Mouse (Mus musculus) forebrain, embryonic 11.5 days (tissue): Measurements from ENCODE around the gene H2-M10.2. TPM values are rescaled to one million over a fixed set of nuclear protein-coding genes. Genes with fewer than 3 reads are reported as not detected.

Experiments
- ATAC-seq: fragments of 200-750 bp; cut with Nextera tagmentation; replicated peaks from 2 replicates; pipeline ENCODE4 v1.8.0; 2017; ENCODE audit warnings: moderate TSS enrichment; ENCODE audit not compliant: low FRiP score
- DNase-seq: peaks from one replicate; pipeline ENCODE4 v3.0.0-alpha.2; 2017; ENCODE audit warnings: low spot score
- H3K27ac ChIP-seq: fragments of 300-500 bp; sonication (generic); 2 replicates; pipeline ENCODE4 v1.5.1; 2014; ENCODE audit warnings: low read depth, low read length
- H3K27me3 ChIP-seq: fragments of 300-500 bp; sonication (generic); 2 replicates; pipeline ENCODE4 v1.6.1; 2014; ENCODE audit warnings: mild to moderate bottlenecking, low read length, mixed read lengths; ENCODE audit not compliant: control insufficient read depth, insufficient read depth
- H3K36me3 ChIP-seq: fragments of 300-500 bp; sonication (generic); 2 replicates; pipeline ENCODE4 v1.6.1; 2014; ENCODE audit warnings: mild to moderate bottlenecking, low read length, moderate library complexity, mixed read lengths; ENCODE audit not compliant: control insufficient read depth, insufficient read depth
- H3K4me1 ChIP-seq: fragments of 300-500 bp; sonication (generic); replicated peaks from 2 replicates; pipeline ENCODE4 v1.6.1; 2014; ENCODE audit warnings: low read length, mixed read lengths; ENCODE audit not compliant: control insufficient read depth, insufficient read depth
- H3K4me2 ChIP-seq: fragments of 300-500 bp; sonication (generic); 2 replicates; pipeline ENCODE4 v1.6.1; 2014; ENCODE audit warnings: low read depth, mild to moderate bottlenecking, low read length, moderate library complexity, mixed read lengths; ENCODE audit not compliant: severe bottlenecking
- H3K4me3 ChIP-seq: fragments of 300-500 bp; sonication (generic); 2 replicates; pipeline ENCODE4 v1.5.1; 2014; ENCODE audit warnings: low read depth, low read length
- H3K9ac ChIP-seq: fragments of 300-500 bp; sonication (generic); 2 replicates; pipeline ENCODE4 v1.6.1; 2014; ENCODE audit warnings: low read length
- H3K9me3 ChIP-seq: fragments of 300-500 bp; sonication (generic); 2 replicates; pipeline ENCODE4 v1.6.1; 2016; ENCODE audit warnings: low read length, mixed read lengths; ENCODE audit not compliant: control insufficient read depth
- WGBS: fragments of 180-500 bp; shearing (Covaris S2); extraction: QIAGEN DNeasy Blood & Tissue Kit; methylation state at CpG from one replicate; pipeline ENCODE4 v1.1.7; 2014; 5-methylcytosine and 5-hydroxymethylcytosine counted together
- polyA plus RNA-seq: library from polyadenylated mRNA; unstranded; fragments of >200 nt; fragmentation: Nextera tagmentation; extraction: Ambion mirVana; gene quantifications from 2 replicates; pipeline ENCODE4 v1.2.1, GENCODE M21; 2014

Gene H2-M10.2
- polyA plus RNA-seq, 1 experiment from 2014 or later, result 0.33 TPM

DNA sequence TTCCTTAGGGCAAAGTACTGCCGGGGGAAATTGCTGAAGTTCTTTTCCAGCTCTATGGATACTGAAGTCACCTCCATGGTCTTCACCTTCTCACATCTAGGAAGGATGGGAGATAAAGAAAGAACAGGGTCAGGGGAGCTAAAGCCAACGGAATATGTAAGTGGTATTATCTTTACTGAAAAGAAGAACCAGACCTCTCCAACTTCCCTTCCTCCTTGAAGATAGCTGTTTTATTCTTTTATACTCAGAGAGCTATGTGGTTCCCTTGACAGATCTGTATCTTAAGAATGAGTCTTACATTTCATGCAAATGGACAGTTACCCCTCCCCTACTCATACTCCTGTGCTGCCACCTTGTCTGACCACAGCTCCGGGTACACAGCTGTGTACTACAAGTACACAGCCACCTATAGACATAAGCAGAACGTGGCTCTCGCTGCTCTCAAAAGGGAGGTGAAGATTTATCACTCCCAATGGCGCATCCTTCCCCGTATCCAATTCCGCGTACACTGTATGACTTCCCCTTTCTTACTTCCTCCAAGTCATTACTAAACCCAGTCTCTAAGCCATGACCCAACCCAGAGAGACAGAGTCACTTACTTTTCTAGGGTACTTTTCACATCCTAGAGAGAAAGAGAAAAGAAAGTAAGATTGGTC, 24.7 kb downstream of the H2-M10.2 start:
- 96% methylated on average over 9 of the region's 9 CpGs for WGBS
- Histone ChIP-seq H3K27ac (no peak overlapping the region), H3K4me3 (no peak overlapping the region), H3K36me3 (peaks cover 17% of the 10 kb centered on the region; the same call in 1 of the 2 replicates), H3K9ac (no peak overlapping the region), H3K27me3 (no peaks in the 10 kb centered on the region), H3K4me2 (no peak overlapping the region), H3K4me1 (peaks cover 1% of the 10 kb centered on the region; the same call in 1 of the 2 replicates), H3K9me3 (no peaks in the 10 kb centered on the region)
- ATAC-seq (no peak), DNase-seq (no peak)

- 0 out of 2 replicates have a peak within 1 kb of the TSS, but pooled peaks have one; percentile 27 for H3K27ac ChIP-seq
- H3K9me3 ChIP-seq, result no peaks in the 10 kb centered on the region
- DNase-seq (no peak), ATAC-seq (peak; percentile 34; the same call in 1 of the 2 replicates)
- no peaks in the 10 kb centered on the region for H3K27me3 ChIP-seq
- peaks cover 12% of the 10 kb centered on the region; the same call in 1 of the 2 replicates for H3K36me3 ChIP-seq
- H3K4me2 ChIP-seq, result peak within 1 kb of the TSS; percentile 46
- H3K4me3 ChIP-seq, result peak within 1 kb of the TSS; percentile 75
- WGBS, result 49% methylated on average over 6 of the region's 6 CpGs
- H3K4me1 ChIP-seq, result peaks cover 2% of the 10 kb centered on the region; the same call in 1 of the 2 replicates
- H3K9ac ChIP-seq, result peak within 1 kb of the TSS; percentile 72
These were observed 28.3 kb downstream of the H2-M10.2 start, which contains the start of gene Rpp21 for GRCm38 (mm10) chr17:36257969-36258368. TSS of gene Rpp21 (minus strand) at chr17:36258069.

GRCm38 (mm10) chr17:36257241-36257947, 28.9 kb downstream of the H2-M10.2 start:
- Histone ChIP-seq H3K36me3 (peaks cover 11% of the 10 kb centered on the region; the same call in 1 of the 2 replicates), H3K4me1 (peaks cover 2% of the 10 kb centered on the region; the same call in 1 of the 2 replicates), H3K9me3 (no peaks in the 10 kb centered on the region), H3K4me3 (peak overlapping the region; percentile 75), H3K4me2 (peak overlapping the region; percentile 46), H3K27me3 (no peaks in the 10 kb centered on the region), H3K9ac (peak overlapping the region; percentile 72), H3K27ac (0 out of 2 replicates have a peak overlapping the region, but pooled peaks have one; percentile 27)
- ATAC-seq (peak; percentile 96), DNase-seq (peak; percentile 82)
- WGBS, result under 1% methylated on average over 37 of the region's 37 CpGs

- peaks cover 2% of the 10 kb centered on the region; the same call in 1 of the 2 replicates for H3K4me1 ChIP-seq
- H3K36me3 ChIP-seq, result no peaks in the 10 kb centered on the region; the same call in 1 of the 2 replicates
- H3K9ac ChIP-seq, result no peak overlapping the region
- no peak for ATAC-seq
- H3K9me3 ChIP-seq, result no peaks in the 10 kb centered on the region
- 67% methylated on average over 6 of the region's 6 CpGs for whole genome bisulfite sequencing
- H3K4me3 ChIP-seq, result no peak overlapping the region
- no peak overlapping the region for H3K4me2 ChIP-seq
- no peak for DNase-seq
- H3K27ac ChIP-seq, result no peak overlapping the region
- peaks cover 6% of the 10 kb centered on the region; the same call in 1 of the 2 replicates for H3K27me3 ChIP-seq
These were observed 33.1 kb downstream of the H2-M10.2 start for GRCm38 (mm10) chr17:36253087-36253600.

- no peak overlapping the region for H3K9ac ChIP-seq
- WGBS, result 15% methylated on average over 25 of the region's 25 CpGs
- no peak overlapping the region for H3K4me3 ChIP-seq
- H3K4me1 ChIP-seq, result peaks cover 2% of the 10 kb centered on the region; the same call in 1 of the 2 replicates
- H3K27me3 ChIP-seq, result peaks cover 6% of the 10 kb centered on the region; the same call in 1 of the 2 replicates
- H3K36me3 ChIP-seq, result no peaks in the 10 kb centered on the region; the same call in 1 of the 2 replicates
- no peak overlapping the region for H3K27ac ChIP-seq
- DNase-seq, result peak; percentile 59
- no peaks in the 10 kb centered on the region for H3K9me3 ChIP-seq
- peak overlapping the region; percentile 19; the same call in 1 of the 2 replicates for H3K4me2 ChIP-seq
- no peak for ATAC-seq
These were observed 33.9 kb downstream of the H2-M10.2 start for GRCm38 (mm10) chr17:36252250-36252876.

DNA sequence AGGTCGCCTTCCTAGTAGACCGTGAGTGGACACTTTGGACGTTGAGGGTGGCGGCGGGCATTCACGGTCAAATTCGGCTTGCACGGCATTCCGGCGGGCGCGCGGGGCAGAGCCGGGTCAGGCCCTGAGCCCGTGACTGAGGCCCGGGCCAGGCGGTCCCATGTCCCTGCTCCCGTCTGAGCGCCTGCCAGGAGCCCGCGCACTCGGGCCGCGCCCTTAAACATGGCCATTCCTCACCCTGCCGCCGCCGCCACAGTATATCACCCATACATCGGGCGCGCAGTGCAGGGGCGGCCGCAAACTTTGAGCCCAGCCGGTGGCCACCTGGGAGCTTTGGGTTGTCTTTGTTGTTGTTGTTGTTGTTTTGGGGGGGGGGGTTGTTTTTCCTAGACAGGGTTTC, 37.4 kb downstream of the H2-M10.2 start:
- no peak overlapping the region for H3K4me3 ChIP-seq

DNA sequence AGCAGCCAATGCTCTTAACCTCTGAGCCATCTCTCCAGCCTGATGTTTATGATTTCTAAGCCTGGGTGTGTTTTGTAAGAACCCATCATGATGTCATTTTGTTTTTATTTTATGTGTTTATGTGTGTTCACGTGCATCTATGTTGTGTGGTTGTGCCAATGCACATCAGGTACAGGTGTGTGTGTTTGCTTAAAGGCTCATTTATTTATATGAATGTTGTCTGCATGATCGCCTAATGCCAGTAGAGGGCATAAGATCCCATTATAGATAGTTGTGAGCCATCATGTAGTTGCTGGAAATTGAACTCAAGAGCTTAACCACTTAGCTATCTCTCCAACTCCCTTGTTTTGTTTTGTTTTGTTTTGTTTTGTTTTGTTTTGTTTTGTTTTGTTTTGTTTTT, 40.5 kb downstream of the H2-M10.2 start:
- DNase-seq, result no peak
- peaks cover 6% of the 10 kb centered on the region; the same call in 1 of the 2 replicates for H3K27me3 ChIP-seq
- 86% methylated on average over 2 of the region's 2 CpGs for WGBS

More for the DNA sequence above, 37.4 kb downstream of the H2-M10.2 start:
- Histone ChIP-seq H3K4me2 (no peak overlapping the region), H3K36me3 (no peaks in the 10 kb centered on the region), H3K9me3 (no peaks in the 10 kb centered on the region), H3K27ac (no peak overlapping the region), H3K27me3 (peaks cover 6% of the 10 kb centered on the region; the same call in 1 of the 2 replicates), H3K9ac (no peak overlapping the region), H3K4me1 (no peaks in the 10 kb centered on the region)
- DNase-seq, result no peak
- 32% methylated on average over 33 of the region's 33 CpGs for WGBS
- no peak for ATAC-seq

DNA sequence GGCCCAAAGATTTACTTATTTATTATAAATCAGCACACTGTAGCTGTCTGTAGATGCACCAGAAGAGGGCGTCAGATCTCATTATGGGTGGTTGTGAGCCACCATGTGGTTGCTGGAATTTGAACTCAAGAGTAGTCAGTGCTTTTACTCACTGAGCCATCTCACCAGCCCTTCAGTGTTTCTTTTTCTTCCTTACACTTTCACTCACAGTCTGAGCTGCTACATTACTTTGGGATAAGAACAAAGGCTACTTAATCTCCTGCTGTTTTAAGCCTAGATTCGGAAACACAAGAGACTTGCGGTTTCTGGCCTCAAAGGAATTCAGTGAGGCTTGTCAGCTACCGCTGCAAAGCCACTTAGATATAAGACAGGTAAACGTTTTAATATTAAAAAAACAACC, 42.3 kb downstream of the H2-M10.2 start:
- Histone ChIP-seq H3K27ac (no peak overlapping the region), H3K4me1 (no peaks in the 10 kb centered on the region), H3K36me3 (no peaks in the 10 kb centered on the region), H3K9ac (no peak overlapping the region), H3K4me3 (no peak overlapping the region), H3K9me3 (no peaks in the 10 kb centered on the region), H3K4me2 (no peak overlapping the region), H3K27me3 (peaks cover 5% of the 10 kb centered on the region; the same call in 1 of the 2 replicates)
- ATAC-seq (no peak), DNase-seq (no peak)
- WGBS, result 14% methylated on average over 5 of the region's 5 CpGs

More for the DNA sequence above, 40.5 kb downstream of the H2-M10.2 start:
- H3K27ac ChIP-seq, result no peak overlapping the region
- H3K4me3 ChIP-seq, result no peak overlapping the region
- ATAC-seq, result no peak
- no peaks in the 10 kb centered on the region for H3K36me3 ChIP-seq
- no peak overlapping the region for H3K4me2 ChIP-seq
- H3K9me3 ChIP-seq, result no peaks in the 10 kb centered on the region
- H3K4me1 ChIP-seq, result no peaks in the 10 kb centered on the region
- no peak overlapping the region for H3K9ac ChIP-seq
